Mouse (Mus musculus) intestine, embryonic 15.5 days (tissue): ENCODE results near the gene Lrrd1. TPM values are rescaled to one million over a fixed set of nuclear protein-coding genes. Genes with fewer than 3 reads are reported as not detected.
"Not testable (repeated sequence)": the region's sequence is repeated elsewhere in the genome, so short reads cannot be mapped to it uniquely, and the experiment has no call there.

Source experiments
- ATAC-seq: fragments of 200-750 bp; cut with Nextera tagmentation; 2 replicates; pipeline ENCODE4 v1.8.0; 2017; ENCODE audit warnings: moderate TSS enrichment, moderate library complexity
- H3K27ac ChIP-seq: fragments of 300-500 bp; sonication (generic); 2 replicates; pipeline ENCODE4 v1.5.1; 2015; ENCODE audit warnings: mild to moderate bottlenecking, inconsistent platforms
- H3K27me3 ChIP-seq: fragments of 300-500 bp; sonication (generic); replicated peaks from 2 replicates; pipeline ENCODE4 v1.6.1; 2015; ENCODE audit warnings: inconsistent platforms
- H3K36me3 ChIP-seq: fragments of 300-500 bp; sonication (generic); 2 replicates; pipeline ENCODE4 v1.6.1; 2015; ENCODE audit warnings: inconsistent platforms
- H3K4me1 ChIP-seq: fragments of 300-500 bp; sonication (generic); replicated peaks from 2 replicates; pipeline ENCODE4 v1.6.1; 2015; ENCODE audit warnings: inconsistent platforms
- H3K4me2 ChIP-seq: fragments of 300-500 bp; sonication (generic); replicated peaks from 2 replicates; pipeline ENCODE4 v1.6.1; 2015; ENCODE audit warnings: mild to moderate bottlenecking, inconsistent platforms
- H3K4me3 ChIP-seq: fragments of 300-500 bp; sonication (generic); replicated peaks from 2 replicates; pipeline ENCODE4 v1.5.1; 2015; ENCODE audit warnings: inconsistent platforms
- H3K9ac ChIP-seq: fragments of 300-500 bp; sonication (generic); 2 replicates; pipeline ENCODE4 v1.6.1; 2015; ENCODE audit warnings: inconsistent platforms
- H3K9me3 ChIP-seq: fragments of 300-500 bp; sonication (generic); 2 replicates; pipeline ENCODE4 v1.6.1; 2016; ENCODE audit warnings: inconsistent platforms
- WGBS: fragments of 180-500 bp; shearing (Covaris S2); methylation state at CpG from one replicate; pipeline ENCODE4 v1.1.7; 2015; 5-methylcytosine and 5-hydroxymethylcytosine counted together
- polyA plus RNA-seq: library from polyadenylated mRNA; unstranded; fragments of >200 nt; fragmentation: Nextera tagmentation; extraction: Ambion mirVana; gene quantifications from 2 replicates; pipeline ENCODE4 v1.2.1, GENCODE M21; 2015

Lrrd1 gene
- polyA plus RNA-seq, 1 experiment from 2014 or later, result not detected

DNA sequence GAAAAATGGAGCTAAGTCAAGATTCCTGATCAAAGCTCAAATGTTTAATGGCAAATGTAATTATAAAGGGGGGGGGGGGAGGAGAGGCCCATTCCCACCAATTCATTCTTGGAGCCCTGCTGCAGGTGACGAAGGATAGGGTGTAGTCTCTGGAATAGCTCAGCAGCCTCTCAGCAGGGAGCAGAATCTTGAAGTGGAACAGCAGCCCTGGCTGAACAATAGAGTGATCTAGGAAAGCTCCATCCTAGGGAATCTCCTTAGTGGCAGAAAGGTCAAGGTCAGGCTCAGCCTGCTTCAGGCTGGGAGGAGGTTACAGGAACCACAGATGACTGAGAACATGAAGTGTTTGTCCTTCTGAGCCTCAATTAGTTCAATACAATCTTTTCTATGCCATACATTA is 27.4 kb downstream of the Lrrd1 start:
- H3K27ac ChIP-seq, result no peak overlapping the region
- WGBS, result 71% methylated on average over 1 of the region's 1 CpGs
- no peak for ATAC-seq

DNA sequence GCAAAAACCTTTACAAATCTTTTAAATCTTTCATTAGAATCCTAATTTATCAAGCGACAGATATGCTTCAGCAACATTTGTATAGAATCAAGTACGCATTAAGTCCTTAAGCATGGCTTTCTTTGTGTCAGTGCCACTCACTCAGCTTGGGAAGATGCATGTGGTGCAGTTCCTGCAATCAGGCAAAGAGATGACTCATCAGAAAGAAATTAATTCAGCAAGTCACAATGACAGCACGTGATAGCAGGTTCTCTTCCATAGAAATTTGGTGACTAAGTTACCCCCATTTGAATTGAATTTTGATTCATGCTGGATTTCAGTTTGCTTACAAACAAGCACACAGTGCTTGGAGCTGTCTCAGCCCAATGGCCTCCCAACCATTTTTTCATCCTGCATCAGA is 28.5 kb downstream of the Lrrd1 start:
- H3K9ac ChIP-seq, result no peak overlapping the region
- 82% methylated on average over 3 of the region's 3 CpGs for WGBS
- ATAC-seq, result no peak

More for the DNA sequence above, 27.4 kb downstream of the Lrrd1 start:
- no peak overlapping the region for H3K4me2 ChIP-seq
- H3K27me3 ChIP-seq, result no peaks in the 10 kb centered on the region
- no peaks in the 10 kb centered on the region for H3K36me3 ChIP-seq
- H3K4me1 ChIP-seq, result no peaks in the 10 kb centered on the region
- no peak overlapping the region for H3K4me3 ChIP-seq
- H3K9ac ChIP-seq, result no peak overlapping the region
- no peaks in the 10 kb centered on the region for H3K9me3 ChIP-seq

DNA sequence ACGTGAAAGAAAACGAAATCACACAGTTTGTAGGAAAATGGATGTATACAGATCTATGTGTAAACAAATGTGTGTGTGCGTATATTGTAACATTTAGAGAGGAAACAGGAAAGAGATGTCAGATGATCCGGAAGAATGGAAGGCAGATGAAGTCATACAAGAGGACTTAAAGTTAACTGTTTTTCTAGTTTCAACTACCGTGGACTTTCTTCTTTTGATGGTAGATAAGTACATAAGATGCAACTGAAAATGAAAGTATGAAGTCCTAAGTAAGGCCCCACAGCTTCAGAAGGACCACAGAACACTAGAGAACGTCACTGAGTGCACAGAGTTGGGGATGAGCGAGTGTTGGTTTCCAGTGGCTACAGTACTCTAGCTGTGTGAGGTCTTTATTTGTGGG is 41.9 kb downstream of the Lrrd1 start:
- not testable (repeated sequence) for ATAC-seq

More for the DNA sequence above, 28.5 kb downstream of the Lrrd1 start:
- Histone ChIP-seq H3K9me3 (no peaks in the 10 kb centered on the region), H3K27ac (no peak overlapping the region), H3K4me1 (no peaks in the 10 kb centered on the region), H3K36me3 (no peaks in the 10 kb centered on the region), H3K4me3 (no peak overlapping the region), H3K4me2 (no peak overlapping the region), H3K27me3 (no peaks in the 10 kb centered on the region)

DNA sequence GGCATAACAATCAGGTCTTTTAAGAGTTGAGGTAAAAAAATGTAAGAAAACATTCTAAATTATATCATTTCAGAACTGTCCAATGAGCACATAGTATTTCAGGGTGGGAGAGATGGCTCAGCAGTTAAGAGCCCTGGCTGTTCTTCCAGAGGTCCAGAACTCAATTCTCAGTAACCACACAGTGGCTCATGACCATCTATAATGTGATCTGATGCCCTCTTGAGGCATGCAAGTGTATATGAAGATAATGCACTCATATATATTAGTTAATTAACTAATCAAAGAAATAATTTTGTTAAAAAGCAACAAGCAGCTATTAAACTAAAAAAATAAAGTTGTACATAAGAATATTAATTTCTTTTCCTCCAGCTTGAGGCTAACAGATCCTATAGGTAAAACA is 44.2 kb downstream of the Lrrd1 start:
- H3K36me3 ChIP-seq, result no peaks in the 10 kb centered on the region
- H3K27ac ChIP-seq, result no peak overlapping the region
- no peak overlapping the region for H3K4me2 ChIP-seq
- no peaks in the 10 kb centered on the region for H3K9me3 ChIP-seq
- no peak overlapping the region for H3K4me3 ChIP-seq
- ATAC-seq, result no peak
- H3K27me3 ChIP-seq, result no peaks in the 10 kb centered on the region
- no peak overlapping the region for H3K9ac ChIP-seq
- 0 out of 2 replicates have a peak, but pooled peaks cover 2% of the 10 kb centered on the region for H3K4me1 ChIP-seq

More for the DNA sequence above, 41.9 kb downstream of the Lrrd1 start:
- not testable (repeated sequence) for H3K4me1 ChIP-seq, H3K4me3 ChIP-seq, H3K27me3 ChIP-seq, H3K4me2 ChIP-seq, H3K9ac ChIP-seq, H3K27ac ChIP-seq, H3K36me3 ChIP-seq, H3K9me3 ChIP-seq
- 81% methylated on average over 7 of the region's 7 CpGs for WGBS

DNA sequence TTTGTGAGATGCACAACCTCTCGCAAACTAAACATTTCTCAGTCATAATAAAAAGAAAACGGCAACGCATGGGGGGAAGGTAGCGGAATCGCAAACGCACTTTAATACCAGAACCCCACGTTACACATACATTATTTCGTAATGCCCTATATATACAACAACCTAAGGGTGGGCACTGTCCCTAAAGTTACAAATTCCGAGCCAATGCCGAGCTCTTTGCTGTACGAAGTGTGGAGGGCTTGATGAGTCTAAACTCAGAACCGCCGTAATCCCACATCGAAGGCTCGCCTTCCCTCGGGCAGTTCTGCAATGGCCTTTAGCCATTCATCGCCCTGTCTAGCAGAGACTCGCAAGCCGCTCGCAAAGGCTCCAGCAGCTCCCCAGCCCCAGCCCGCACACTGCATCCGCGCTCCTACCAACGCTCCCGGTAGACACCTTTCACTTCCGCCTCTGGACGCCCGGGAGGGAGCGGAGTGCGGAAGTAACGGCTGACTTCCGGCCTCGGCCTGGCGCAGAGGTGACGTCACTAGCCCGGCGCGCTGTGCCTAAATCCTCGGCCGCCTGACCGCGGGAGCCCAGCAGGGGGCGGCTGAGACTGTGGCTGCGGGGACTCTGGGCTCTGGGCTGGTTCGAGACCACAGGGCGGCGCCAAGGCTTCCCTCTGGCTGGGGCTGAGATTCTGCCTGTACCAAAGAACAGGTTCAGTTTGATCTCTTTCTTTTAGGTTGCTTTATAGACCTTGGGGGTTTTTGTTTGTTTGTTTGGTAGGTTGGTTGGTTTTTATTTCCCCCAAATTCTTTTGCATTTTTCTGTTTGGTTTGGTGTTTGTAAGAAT is 48.7 kb downstream of the Lrrd1 start, which contains the start of gene Mterf1a:
TSS of gene Mterf1a (minus strand) at position 475 of the 835 bp plus-strand sequence.
- H3K36me3 ChIP-seq, H3K9me3 ChIP-seq, H3K4me1 ChIP-seq, H3K27me3 ChIP-seq, H3K27ac ChIP-seq: not testable (repeated sequence)
- WGBS, result 2% methylated on average over 8 of the region's 47 CpGs
- ATAC-seq, result peak; percentile 100
- Histone ChIP-seq H3K9ac (peak within 1 kb of the TSS; percentile 28; the same call in 1 of the 2 replicates), H3K4me3 (peak within 1 kb of the TSS; percentile 38), H3K4me2 (peak within 1 kb of the TSS; percentile 55)

DNA sequence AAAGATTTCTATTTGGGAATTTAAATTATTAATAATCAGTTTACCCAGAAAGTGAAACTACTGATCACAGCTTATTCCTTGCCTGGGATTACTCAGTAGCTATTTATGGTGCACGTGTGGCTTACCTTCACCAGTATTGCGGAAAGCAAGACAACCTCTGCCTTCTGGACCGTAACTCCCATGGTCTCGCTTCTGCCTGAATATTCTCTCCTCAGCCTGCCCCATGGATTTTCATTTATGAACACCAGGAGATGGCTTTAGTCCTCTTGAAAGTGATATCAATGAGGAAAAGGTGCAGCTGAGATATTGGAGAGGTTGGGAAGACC is 49.3 kb downstream of the Lrrd1 start:
- H3K9ac ChIP-seq, H3K9me3 ChIP-seq, H3K36me3 ChIP-seq, H3K4me1 ChIP-seq, H3K27me3 ChIP-seq, H3K4me2 ChIP-seq, ATAC-seq, H3K27ac ChIP-seq, H3K4me3 ChIP-seq: not testable (repeated sequence)
- 93% methylated on average over 4 of the region's 4 CpGs for WGBS

DNA sequence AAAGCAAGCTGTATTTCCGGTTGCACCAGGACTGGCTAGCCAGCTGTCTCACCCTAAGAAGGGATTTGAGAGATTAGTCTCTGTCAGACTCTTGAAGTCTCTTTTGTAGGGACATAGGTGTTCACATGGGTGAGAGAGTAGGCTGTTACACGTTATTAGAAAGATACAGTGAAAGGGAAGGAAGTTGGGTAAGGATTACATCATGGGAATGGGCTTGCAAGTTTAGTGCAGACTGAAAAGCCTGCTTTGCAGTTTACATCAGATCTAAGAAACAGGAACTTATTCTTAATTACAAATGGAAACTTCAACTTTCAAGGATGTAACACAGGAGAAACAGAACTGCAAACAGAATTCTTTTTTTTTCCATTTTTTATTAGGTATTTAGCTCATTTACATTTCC is 60.5 kb downstream of the Lrrd1 start:
- Histone ChIP-seq H3K27me3 (no peaks in the 10 kb centered on the region), H3K9ac (no peak overlapping the region), H3K4me1 (no peaks in the 10 kb centered on the region), H3K4me3 (no peak overlapping the region), H3K9me3 (no peaks in the 10 kb centered on the region), H3K4me2 (no peak overlapping the region), H3K36me3 (no peaks in the 10 kb centered on the region), H3K27ac (no peak overlapping the region)
- ATAC-seq, result no peak
- 68% methylated on average over 2 of the region's 2 CpGs for WGBS

Other genes with a start within 250 kb of the Lrrd1 start
- 15.5 and 20.2 TPM in 2 replicates for gene Pex1, start 249.1 kb upstream of the Lrrd1 start, polyA plus RNA-seq
- 9.3 and 10.8 TPM in 2 replicates for gene Rbm48, start 248.6 kb upstream of the Lrrd1 start, polyA plus RNA-seq
- gene Tmbim7, start 194.0 kb upstream of the Lrrd1 start, polyA plus RNA-seq, result not detected in 2 replicates
- 57.2 and 60.0 TPM in 2 replicates for gene Gatad1, start 188.0 kb upstream of the Lrrd1 start, polyA plus RNA-seq
- gene Ankib1, start 42.2 kb upstream of the Lrrd1 start, polyA plus RNA-seq, result 8.4 and 9.2 TPM in 2 replicates
- 30.4 and 34.2 TPM in 2 replicates for gene Krit1, start 42.0 kb upstream of the Lrrd1 start, polyA plus RNA-seq
- gene Mterf1a, start 48.8 kb downstream of the Lrrd1 start, polyA plus RNA-seq, result 7.4 and 9.0 TPM in 2 replicates
- 118 and 131 TPM in 2 replicates for gene Akap9, start 82.9 kb downstream of the Lrrd1 start, polyA plus RNA-seq